Mouse (Mus musculus) liver, postnatal 0 days (tissue): ENCODE data around the gene Olfr315.
"Not testable (repeated sequence)": the region's sequence is repeated elsewhere in the genome, so short reads cannot be mapped to it uniquely, and the experiment has no call there.

Experiments used
- CTCF ChIP-seq: sonication (generic); IDR thresholded peaks from 2 replicates; pipeline ENCODE4 v1.5.1; 2016; ENCODE audit warnings: antibody characterized with exemption, low read depth
- EP300 ChIP-seq: IDR thresholded peaks from 2 replicates; pipeline ENCODE4 v1.6.1; 2016; ENCODE audit warnings: antibody characterized with exemption, low read depth, mild to moderate bottlenecking

- not testable (repeated sequence) for TF ChIP-seq CTCF, EP300
These were observed 41.7 kb downstream of the Olfr315 start, which contains the start of gene Olfr313 for GRCm38 (mm10) chr11:58814700-58815099.
